13 mouse cellular contexts compared by ENCODE assay signal in the genomic region with DNA sequence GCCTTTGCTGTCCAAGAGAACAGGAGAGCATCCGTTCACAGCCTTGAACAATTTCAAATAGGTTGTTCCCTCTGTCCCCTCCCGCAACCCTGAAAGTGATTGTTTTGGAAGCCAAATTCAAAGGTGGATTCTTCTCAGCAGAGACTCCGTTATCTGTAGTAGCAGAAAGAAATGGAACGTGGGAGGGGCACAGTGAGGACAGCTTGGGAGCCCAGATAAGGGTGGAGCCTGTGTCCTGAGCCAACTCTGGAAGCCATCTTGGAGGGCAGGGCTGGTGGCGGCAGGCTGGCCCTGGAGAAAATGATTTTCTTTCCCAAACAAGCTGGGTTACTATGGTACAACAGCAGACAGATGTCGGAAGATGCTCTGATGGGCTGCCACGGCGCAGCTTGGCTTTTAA. TPM values are rescaled to one million over a fixed set of nuclear protein-coding genes. Genes with fewer than 3 reads are reported as not detected.
DNase-seq lines count a peak whose midpoint lies in the region; ATAC-seq and TF ChIP-seq lines count a peak whose summit lies in the region.
"Had no signal": no experiment of that assay in that cellular context is flagged by ENCODE, and none has a peak within 500 bp of the region (broad histone marks: within the 10 kb centered on the region; RNA-seq: fewer than 3 reads in every experiment).

No protein-coding gene starts in this region.

- H3K27ac ChIP-seq in gastrocnemius, adult 2 months = no peak overlapping the region; the same call in 1 of the 2 replicates
- H3K27ac ChIP-seq in liver, embryonic 11.5 days (ENCODE audit: low read depth, low read length) = no peak overlapping the region
- H3K27ac ChIP-seq in hindbrain, embryonic 11.5 days (ENCODE audit: low read depth, low read length) = no peak overlapping the region
- H3K27ac ChIP-seq: embryonic facial prominence, embryonic 13.5 days; midbrain, embryonic 15.5 days had no signal

- WGBS in liver, embryonic 11.5 days = 47% methylated on average over 8 of the region's 8 CpGs
- 80% methylated on average over 8 of the region's 8 CpGs for WGBS in hindbrain, embryonic 11.5 days

- H3K27me3 ChIP-seq in liver, embryonic 11.5 days (replicated peaks; ENCODE audit: control insufficient read depth, insufficient read depth, low read length) = peaks cover 6% of the 10 kb centered on the region; the same call in 1 of the 2 replicates
- no peaks in the 10 kb centered on the region for H3K27me3 ChIP-seq in hindbrain, embryonic 11.5 days (ENCODE audit: control insufficient read depth, insufficient read depth, low read length)
- H3K27me3 ChIP-seq: embryonic facial prominence, embryonic 13.5 days; midbrain, embryonic 15.5 days had no signal

- peak overlapping the region; percentile 48 for H3K4me2 ChIP-seq in liver, embryonic 11.5 days
- no peak overlapping the region for H3K4me2 ChIP-seq in hindbrain, embryonic 11.5 days (replicated peaks; ENCODE audit: low read depth, low read length)
- H3K4me2 ChIP-seq: embryonic facial prominence, embryonic 13.5 days; midbrain, embryonic 15.5 days had no signal

- DNase-seq in gastrocnemius, adult 2 months = peak; percentile 61
- DNase-seq in gastrocnemius, postnatal 25 days = no peak
- peak; percentile 78 for DNase-seq in spleen, adult 12 weeks (ENCODE audit: low spot score)
- DNase-seq in spleen, adult 18-20 months = no peak
- DNase-seq in liver, embryonic 11.5 days (ENCODE audit: low spot score) = no peak
- peak; percentile 80 for DNase-seq in testis, postnatal 14 days (ENCODE audit: low spot score)
- no peak for DNase-seq in hindbrain, embryonic 11.5 days (ENCODE audit: low spot score)
- DNase-seq in natural killer cell, adult 2 months (ENCODE audit: low spot score in 2 of 2) = no peak
- DNase-seq: gastrocnemius, postnatal 36 days; retina, postnatal 1 day; thymus, adult 2 months had no signal

- H3K4me1 ChIP-seq in liver, embryonic 11.5 days (replicated peaks; ENCODE audit: control insufficient read depth, insufficient read depth, low read length) = peaks cover 48% of the 10 kb centered on the region
- H3K4me1 ChIP-seq in hindbrain, embryonic 11.5 days (replicated peaks; ENCODE audit: control insufficient read depth, insufficient read depth, low read length) = no peaks in the 10 kb centered on the region
- H3K4me1 ChIP-seq: embryonic facial prominence, embryonic 13.5 days; midbrain, embryonic 15.5 days had no signal

- ATAC-seq in liver, embryonic 11.5 days (replicated peaks; ENCODE audit: low FRiP score) = peak; percentile 89
- no peak for ATAC-seq in hindbrain, embryonic 11.5 days (ENCODE audit: low FRiP score)
- ATAC-seq: midbrain, embryonic 15.5 days had no signal

- H3K4me3 ChIP-seq in gastrocnemius, adult 2 months = no peak overlapping the region
- no peak overlapping the region for H3K4me3 ChIP-seq in liver, embryonic 11.5 days (ENCODE audit: low read depth, low read length)
- H3K4me3 ChIP-seq in hindbrain, embryonic 11.5 days (ENCODE audit: low read depth, low read length) = no peak overlapping the region
- H3K4me3 ChIP-seq: embryonic facial prominence, embryonic 13.5 days; midbrain, embryonic 15.5 days had no signal

- no peaks in the 10 kb centered on the region for H3K9me3 ChIP-seq in liver, embryonic 11.5 days (ENCODE audit: control insufficient read depth, low read length)
- no peaks in the 10 kb centered on the region for H3K9me3 ChIP-seq in hindbrain, embryonic 11.5 days (ENCODE audit: control insufficient read depth, low read length)
- H3K9me3 ChIP-seq: embryonic facial prominence, embryonic 13.5 days; midbrain, embryonic 15.5 days had no signal

- TF ChIP-seq CTCF in gastrocnemius, adult 2 months (IDR thresholded peaks at IDR 0.05) = no peak

- H3K9ac ChIP-seq in liver, embryonic 11.5 days (ENCODE audit: low read depth, low read length) = no peak overlapping the region
- no peak overlapping the region for H3K9ac ChIP-seq in hindbrain, embryonic 11.5 days (ENCODE audit: low read depth, low read length)
- H3K9ac ChIP-seq: embryonic facial prominence, embryonic 13.5 days; midbrain, embryonic 15.5 days had no signal

- H3K36me3 ChIP-seq in liver, embryonic 11.5 days (ENCODE audit: control insufficient read depth, insufficient read depth, low read length) = no peaks in the 10 kb centered on the region
- no peaks in the 10 kb centered on the region for H3K36me3 ChIP-seq in hindbrain, embryonic 11.5 days (ENCODE audit: control insufficient read depth, insufficient read depth, low read length)
- H3K36me3 ChIP-seq: embryonic facial prominence, embryonic 13.5 days; midbrain, embryonic 15.5 days had no signal

- intact Hi-C loops in gastrocnemius, adult 2 months (cut with DNase I) = loop anchor here (2.0 kb wide), 1 partner anchor 21 kb away; no protein-coding TSS in a partner anchor

RNA-seq across cellular contexts. Expression of gene Bloc1s4, which starts 12.4 kb away (rescaled TPM):
- 10 to 100 TPM in 1 of 2 experiments, 1 to 10 TPM in 1; 9.1 to 11.0 TPM for total RNA-seq in gastrocnemius, adult 2 months (2021)
- total RNA-seq in gastrocnemius, postnatal 25 days (2021) = 1 to 10 TPM; 6.9 to 8.1 TPM
- 29.1 and 30.0 TPM in 2 replicates for polyA plus RNA-seq in liver, embryonic 11.5 days (2014; fragmentation: Nextera tagmentation; extraction: Ambion mirVana)
- polyA plus RNA-seq in hindbrain, embryonic 11.5 days (2014; fragmentation: Nextera tagmentation; extraction: Ambion mirVana) = 21.0 and 24.4 TPM in 2 replicates

RNA-seq across cellular contexts. Expression of gene D5Ertd579e, which starts 40.2 kb away (rescaled TPM):
- 10 to 100 TPM; 86.4 to 98.1 TPM for total RNA-seq in gastrocnemius, adult 2 months (2021)
- total RNA-seq in gastrocnemius, postnatal 25 days (2021) = 10 to 100 TPM; 67.6 to 73.7 TPM
- polyA plus RNA-seq in liver, embryonic 11.5 days (2014; fragmentation: Nextera tagmentation; extraction: Ambion mirVana) = 19.3 TPM in 2 replicates
- 34.4 and 35.4 TPM in 2 replicates for polyA plus RNA-seq in hindbrain, embryonic 11.5 days (2014; fragmentation: Nextera tagmentation; extraction: Ambion mirVana)

Comparison
In these comparisons a context has a peak if more than half of its experiments do, and no peak if none do; other contexts are left out.
1. DNase-seq: peak in gastrocnemius, adult 2 months (single experiment), spleen, adult 12 weeks (single experiment) and testis, postnatal 14 days (single experiment); none in gastrocnemius, postnatal 25 days (single experiment), spleen, adult 18-20 months (0 of 2), liver, embryonic 11.5 days (single experiment), hindbrain, embryonic 11.5 days (single experiment) and natural killer cell, adult 2 months (0 of 2).